Mouse (Mus musculus): ENCODE results near the gene Sec22c. TPM values are rescaled to one million over a fixed set of nuclear protein-coding genes. Genes with fewer than 3 reads are reported as not detected.
A peak's percentile ranks its signal among the peaks of the same experiment; 100 is the strongest.

The Sec22c gene
- 14.2 and 17.4 TPM in 2 replicates for polyA plus RNA-seq (2014; fragmentation: Nextera tagmentation; extraction: Ambion mirVana)

GRCm38 (mm10) chr9:121704646-121705625 is at the start of gene Sec22c:
TSS of gene Sec22c (minus strand) at chr9:121705490.
- H3K4me3 ChIP-seq (ENCODE audit: low read depth, low read length): peak within 1 kb of the TSS; percentile 78
- peak within 1 kb of the TSS; percentile 80 for H3K9ac ChIP-seq (ENCODE audit: low read length)
- under 1% methylated on average over 63 of the region's 69 CpGs for WGBS
- ATAC-seq (ENCODE audit: insufficient read depth, low FRiP score, low TSS enrichment): peak; percentile 98
- H3K27ac ChIP-seq (ENCODE audit: low read depth, low read length): peak within 1 kb of the TSS; percentile 67; the same call in 1 of the 2 replicates
- no peaks in the 10 kb centered on the region for H3K27me3 ChIP-seq (ENCODE audit: control insufficient read depth, insufficient read depth, low read length)
- H3K9me3 ChIP-seq (ENCODE audit: control insufficient read depth, low read length): no peaks in the 10 kb centered on the region
- peak; percentile 91 for DNase-seq (ENCODE audit: low spot score)
- peak within 1 kb of the TSS; percentile 95 for H3K4me2 ChIP-seq (ENCODE audit: low read depth)
- H3K36me3 ChIP-seq (ENCODE audit: control insufficient read depth, insufficient read depth, low read length): no peaks in the 10 kb centered on the region
- peaks cover 14% of the 10 kb centered on the region for H3K4me1 ChIP-seq (ENCODE audit: control insufficient read depth, insufficient read depth, low read length)

- H3K4me1 ChIP-seq (ENCODE audit: control insufficient read depth, insufficient read depth, low read length): peaks cover 9% of the 10 kb centered on the region
- 91% methylated on average over 3 of the region's 3 CpGs for whole genome bisulfite sequencing
- no peak overlapping the region for H3K4me2 ChIP-seq (ENCODE audit: low read depth)
- ATAC-seq (ENCODE audit: insufficient read depth, low FRiP score, low TSS enrichment) (no peak), DNase-seq (ENCODE audit: low spot score) (no peak)
- H3K9me3 ChIP-seq (ENCODE audit: control insufficient read depth, low read length): no peaks in the 10 kb centered on the region
- peaks cover 28% of the 10 kb centered on the region for H3K36me3 ChIP-seq (ENCODE audit: control insufficient read depth, insufficient read depth, low read length)
- H3K4me3 ChIP-seq (ENCODE audit: low read depth, low read length): no peak overlapping the region
- no peak overlapping the region for H3K27ac ChIP-seq (ENCODE audit: low read depth, low read length)
- H3K9ac ChIP-seq (ENCODE audit: low read length): no peak overlapping the region
- H3K27me3 ChIP-seq (ENCODE audit: control insufficient read depth, insufficient read depth, low read length): no peaks in the 10 kb centered on the region
These were observed 49.3 kb upstream of the Sec22c start for GRCm38 (mm10) chr9:121754624-121755023.

GRCm38 (mm10) chr9:121752774-121753173 is 47.5 kb upstream of the Sec22c start:
- Histone ChIP-seq H3K27ac (ENCODE audit: low read depth, low read length) (no peak overlapping the region), H3K9me3 (ENCODE audit: control insufficient read depth, low read length) (no peaks in the 10 kb centered on the region), H3K4me2 (ENCODE audit: low read depth) (no peak overlapping the region), H3K4me3 (ENCODE audit: low read depth, low read length) (no peak overlapping the region), H3K9ac (ENCODE audit: low read length) (no peak overlapping the region), H3K27me3 (ENCODE audit: control insufficient read depth, insufficient read depth, low read length) (no peaks in the 10 kb centered on the region), H3K4me1 (ENCODE audit: control insufficient read depth, insufficient read depth, low read length) (no peaks in the 10 kb centered on the region), H3K36me3 (ENCODE audit: control insufficient read depth, insufficient read depth, low read length) (peaks cover 34% of the 10 kb centered on the region)
- DNase-seq (ENCODE audit: low spot score): no peak
- ATAC-seq (ENCODE audit: insufficient read depth, low FRiP score, low TSS enrichment): no peak
- WGBS: 92% methylated on average over 9 of the region's 9 CpGs

GRCm38 (mm10) chr9:121744051-121744450 is 38.8 kb upstream of the Sec22c start:
- ATAC-seq (ENCODE audit: insufficient read depth, low FRiP score, low TSS enrichment): no peak
- no peaks in the 10 kb centered on the region for H3K27me3 ChIP-seq (ENCODE audit: control insufficient read depth, insufficient read depth, low read length)
- H3K4me3 ChIP-seq (ENCODE audit: low read depth, low read length): no peak overlapping the region
- H3K4me2 ChIP-seq (ENCODE audit: low read depth): no peak overlapping the region
- H3K36me3 ChIP-seq (ENCODE audit: control insufficient read depth, insufficient read depth, low read length): peaks cover 27% of the 10 kb centered on the region
- 85% methylated on average over 8 of the region's 8 CpGs for WGBS
- no peaks in the 10 kb centered on the region for H3K9me3 ChIP-seq (ENCODE audit: control insufficient read depth, low read length)
- H3K9ac ChIP-seq (ENCODE audit: low read length): no peak overlapping the region
- H3K27ac ChIP-seq (ENCODE audit: low read depth, low read length): no peak overlapping the region
- H3K4me1 ChIP-seq (ENCODE audit: control insufficient read depth, insufficient read depth, low read length): no peaks in the 10 kb centered on the region
- no peak for DNase-seq (ENCODE audit: low spot score)

- H3K4me3 ChIP-seq (ENCODE audit: low read depth, low read length): no peak overlapping the region
- WGBS: 94% methylated on average over 3 of the region's 3 CpGs
- H3K4me2 ChIP-seq (ENCODE audit: low read depth): no peak overlapping the region
- no peaks in the 10 kb centered on the region for H3K9me3 ChIP-seq (ENCODE audit: control insufficient read depth, low read length)
- peaks cover 14% of the 10 kb centered on the region for H3K36me3 ChIP-seq (ENCODE audit: control insufficient read depth, insufficient read depth, low read length)
- H3K4me1 ChIP-seq (ENCODE audit: control insufficient read depth, insufficient read depth, low read length): no peaks in the 10 kb centered on the region
- ATAC-seq (ENCODE audit: insufficient read depth, low FRiP score, low TSS enrichment) (no peak), DNase-seq (ENCODE audit: low spot score) (no peak)
- no peaks in the 10 kb centered on the region for H3K27me3 ChIP-seq (ENCODE audit: control insufficient read depth, insufficient read depth, low read length)
- H3K27ac ChIP-seq (ENCODE audit: low read depth, low read length): no peak overlapping the region
- no peak overlapping the region for H3K9ac ChIP-seq (ENCODE audit: low read length)
These were observed 35.9 kb upstream of the Sec22c start for GRCm38 (mm10) chr9:121741168-121741567.

GRCm38 (mm10) chr9:121740490-121740889 is 35.2 kb upstream of the Sec22c start:
- 95% methylated on average over 6 of the region's 6 CpGs for WGBS
- H3K4me1 ChIP-seq (ENCODE audit: control insufficient read depth, insufficient read depth, low read length): no peaks in the 10 kb centered on the region
- H3K4me2 ChIP-seq (ENCODE audit: low read depth): no peak overlapping the region
- H3K36me3 ChIP-seq (ENCODE audit: control insufficient read depth, insufficient read depth, low read length): peaks cover 12% of the 10 kb centered on the region
- H3K27me3 ChIP-seq (ENCODE audit: control insufficient read depth, insufficient read depth, low read length): no peaks in the 10 kb centered on the region
- H3K4me3 ChIP-seq (ENCODE audit: low read depth, low read length): no peak overlapping the region
- H3K9ac ChIP-seq (ENCODE audit: low read length): no peak overlapping the region
- no peak for ATAC-seq (ENCODE audit: insufficient read depth, low FRiP score, low TSS enrichment)
- DNase-seq (ENCODE audit: low spot score): no peak
- H3K9me3 ChIP-seq (ENCODE audit: control insufficient read depth, low read length): no peaks in the 10 kb centered on the region
- no peak overlapping the region for H3K27ac ChIP-seq (ENCODE audit: low read depth, low read length)

- WGBS: under 1% methylated on average over 71 of the region's 87 CpGs
- ATAC-seq (ENCODE audit: insufficient read depth, low FRiP score, low TSS enrichment): peak; percentile 60
- peak overlapping the region; percentile 96 for H3K27ac ChIP-seq (ENCODE audit: low read depth, low read length)
- H3K4me1 ChIP-seq (ENCODE audit: control insufficient read depth, insufficient read depth, low read length): peaks cover 4% of the 10 kb centered on the region; the same call in 1 of the 2 replicates
- H3K27me3 ChIP-seq (ENCODE audit: control insufficient read depth, insufficient read depth, low read length): no peaks in the 10 kb centered on the region
- peak; percentile 54 for DNase-seq (ENCODE audit: low spot score)
- peak overlapping the region; percentile 61 for H3K4me2 ChIP-seq (ENCODE audit: low read depth)
- peak overlapping the region; percentile 97 for H3K4me3 ChIP-seq (ENCODE audit: low read depth, low read length)
- no peaks in the 10 kb centered on the region for H3K36me3 ChIP-seq (ENCODE audit: control insufficient read depth, insufficient read depth, low read length)
- H3K9ac ChIP-seq (ENCODE audit: low read length): peak overlapping the region; percentile 96
- no peaks in the 10 kb centered on the region for H3K9me3 ChIP-seq (ENCODE audit: control insufficient read depth, low read length)
These were observed 14.3 kb upstream of the Sec22c start for GRCm38 (mm10) chr9:121719347-121720331.

GRCm38 (mm10) chr9:121718792-121719318 is 13.6 kb upstream of the Sec22c start, which contains the start of gene Nktr:
TSS of gene Nktr (plus strand) at chr9:121719169.
- Histone ChIP-seq H3K27ac (ENCODE audit: low read depth, low read length) (peak within 1 kb of the TSS; percentile 96), H3K36me3 (ENCODE audit: control insufficient read depth, insufficient read depth, low read length) (no peaks in the 10 kb centered on the region), H3K9ac (ENCODE audit: low read length) (peak within 1 kb of the TSS; percentile 96), H3K4me2 (ENCODE audit: low read depth) (peak within 1 kb of the TSS; percentile 61), H3K4me1 (ENCODE audit: control insufficient read depth, insufficient read depth, low read length) (peaks cover 4% of the 10 kb centered on the region; the same call in 1 of the 2 replicates), H3K27me3 (ENCODE audit: control insufficient read depth, insufficient read depth, low read length) (no peaks in the 10 kb centered on the region), H3K4me3 (ENCODE audit: low read depth, low read length) (peak within 1 kb of the TSS; percentile 97), H3K9me3 (ENCODE audit: control insufficient read depth, low read length) (no peaks in the 10 kb centered on the region)
- ATAC-seq (ENCODE audit: insufficient read depth, low FRiP score, low TSS enrichment) (peak; percentile 99), DNase-seq (ENCODE audit: low spot score) (peak; percentile 99)
- under 1% methylated on average over 56 of the region's 61 CpGs for WGBS
